Mouse (Mus musculus) cortical plate, adult 2 months (tissue): ENCODE measurements at regions not wholly inside any gene's neighbourhood (a gene's known extent, or its start where the extent isn't known, plus 50 kb on each side); places are given as distances from the start of the nearest gene placed in this dataset.

Experiments used
- CTCF ChIP-seq: fragments of 200-500 bp; IDR thresholded peaks from 2 replicates; pipeline ENCODE4 v1.5.1; 2011; ENCODE audit warnings: mild to moderate bottlenecking, control low read depth, low read length; ENCODE audit not compliant: insufficient read depth; ENCODE audit errors: extremely low read depth
- POLR2A ChIP-seq: fragments of 200-500 bp; IDR thresholded peaks from 2 replicates; pipeline ENCODE4 v1.6.1; 2011; ENCODE audit warnings: mild to moderate bottlenecking, low read length, control low read depth; ENCODE audit not compliant: insufficient read depth; ENCODE audit errors: extremely low read depth

- no peak for TF ChIP-seq POLR2A
- no peak for TF ChIP-seq CTCF
Measured at GRCm38 (mm10) chr4:55206226-55206625, 143.6 kb upstream of the Rad23b start.
